Mouse (Mus musculus): ENCODE measurements around the gene Defb29.

Gene Defb29

GRCm38 (mm10) chr2:152539944-152540710 is at the start of gene Defb29:
Gene Defb29, minus strand, starts transcription at chr2:152540098.
- DNase-seq (ENCODE audit: low spot score): no peak

GRCm38 (mm10) chr2:152589021-152589420 is 49.1 kb upstream of the Defb29 start:
- DNase-seq (ENCODE audit: low spot score): no peak

GRCm38 (mm10) chr2:152588450-152588849 is 48.6 kb upstream of the Defb29 start:
- DNase-seq (ENCODE audit: low spot score): no peak

GRCm38 (mm10) chr2:152586926-152587560 is 47.1 kb upstream of the Defb29 start:
- DNase-seq (ENCODE audit: low spot score): no peak

- no peak for DNase-seq (ENCODE audit: low spot score)
These were observed 40.7 kb upstream of the Defb29 start for GRCm38 (mm10) chr2:152580612-152581011.

GRCm38 (mm10) chr2:152580107-152580506 is 40.2 kb upstream of the Defb29 start, which contains the start of gene Defb19:
Gene Defb19, minus strand, starts transcription at chr2:152580312.
- DNase-seq (ENCODE audit: low spot score): no peak

GRCm38 (mm10) chr2:152573484-152573883 is 33.6 kb upstream of the Defb29 start:
- DNase-seq (ENCODE audit: low spot score): no peak

- DNase-seq (ENCODE audit: low spot score): no peak
These were observed 32.4 kb upstream of the Defb29 start, which contains the start of gene Defb21 for GRCm38 (mm10) chr2:152572114-152572794. Gene Defb21, plus strand, starts transcription at chr2:152572744.

- no peak for DNase-seq (ENCODE audit: low spot score)
These were observed 30.4 kb upstream of the Defb29 start for GRCm38 (mm10) chr2:152570313-152570712.

GRCm38 (mm10) chr2:152569881-152570280 is 30.0 kb upstream of the Defb29 start:
- no peak for DNase-seq (ENCODE audit: low spot score)

- no peak for DNase-seq (ENCODE audit: low spot score)
These were observed 29.1 kb upstream of the Defb29 start, which contains the start of gene Gm17416 for GRCm38 (mm10) chr2:152569038-152569437. Gene Gm17416, plus strand, starts transcription at chr2:152569338.

- DNase-seq (ENCODE audit: low spot score): no peak
These were observed 16.8 kb upstream of the Defb29 start for GRCm38 (mm10) chr2:152556655-152557054.

GRCm38 (mm10) chr2:152553774-152554423 is 14.0 kb upstream of the Defb29 start:
- DNase-seq (ENCODE audit: low spot score): peak; percentile 24

GRCm38 (mm10) chr2:152548124-152548523 is 8.2 kb upstream of the Defb29 start:
- no peak for DNase-seq (ENCODE audit: low spot score)

- no peak for DNase-seq (ENCODE audit: low spot score)
These were observed 4.8 kb upstream of the Defb29 start for GRCm38 (mm10) chr2:152544691-152545090.

- DNase-seq (ENCODE audit: low spot score): no peak
These were observed 3.6 kb upstream of the Defb29 start for GRCm38 (mm10) chr2:152543478-152543877.

GRCm38 (mm10) chr2:152542897-152543296 is 3.0 kb upstream of the Defb29 start:
- DNase-seq (ENCODE audit: low spot score): no peak

- DNase-seq (ENCODE audit: low spot score): no peak
These were observed 2.1 kb upstream of the Defb29 start for GRCm38 (mm10) chr2:152541979-152542378.

- no peak for DNase-seq (ENCODE audit: low spot score)
These were observed 21.9 kb downstream of the Defb29 start, which contains the start of gene Defb28 for GRCm38 (mm10) chr2:152517981-152518380. Gene Defb28, plus strand, starts transcription at chr2:152518255.

- no peak for DNase-seq (ENCODE audit: low spot score)
These were observed 23.8 kb downstream of the Defb29 start for GRCm38 (mm10) chr2:152516084-152516483.

GRCm38 (mm10) chr2:152511592-152511991 is 28.3 kb downstream of the Defb29 start, which contains the start of gene Defb26:
Gene Defb26, minus strand, starts transcription at chr2:152511692.
- no peak for DNase-seq (ENCODE audit: low spot score)

GRCm38 (mm10) chr2:152503950-152504349 is 35.9 kb downstream of the Defb29 start:
- no peak for DNase-seq (ENCODE audit: low spot score)
